Mouse (Mus musculus) spleen, adult 2 months (tissue): ENCODE data around the gene Ubtf. TPM values are rescaled to one million over a fixed set of nuclear protein-coding genes. Genes with fewer than 3 reads are reported as not detected.

ENCODE experiments used
- DNase-seq, 2 experiments: peaks; one replicate each; pipeline versions ENCODE4 v3.0.0 to v3.0.0-alpha.2; 2012 to 2021; ENCODE audit warnings: low spot score in 2 of 2, low read depth in 1 of 2
- H3K27ac ChIP-seq: fragments of 200-500 bp; 2 replicates; pipeline ENCODE4 v1.5.1; 2012; ENCODE audit warnings: low read length, inconsistent platforms; ENCODE audit not compliant: insufficient read depth
- H3K27me3 ChIP-seq: fragments of 200-500 bp; 2 replicates; pipeline ENCODE4 v1.6.1; 2012; ENCODE audit warnings: mild to moderate bottlenecking, moderate library complexity, low read length, inconsistent platforms; ENCODE audit not compliant: control insufficient read depth, insufficient read depth
- H3K36me3 ChIP-seq: fragments of 200-500 bp; 2 replicates; pipeline ENCODE4 v1.6.1; 2012; ENCODE audit warnings: mild to moderate bottlenecking, low read length, inconsistent platforms; ENCODE audit not compliant: control insufficient read depth, insufficient read depth
- H3K4me1 ChIP-seq: fragments of 200-500 bp; 2 replicates; pipeline ENCODE4 v1.6.1; 2011; ENCODE audit warnings: inconsistent platforms; ENCODE audit not compliant: control insufficient read depth, insufficient read depth, insufficient read length
- H3K4me3 ChIP-seq: fragments of 200-500 bp; 2 replicates; pipeline ENCODE4 v1.5.1; 2011; ENCODE audit warnings: mild to moderate bottlenecking, inconsistent platforms; ENCODE audit not compliant: insufficient read depth, insufficient read length; ENCODE audit errors: extremely low read depth
- CTCF ChIP-seq: fragments of 200-500 bp; IDR thresholded peaks from 2 replicates; pipeline ENCODE4 v1.5.1; 2011; ENCODE audit warnings: mild to moderate bottlenecking, inconsistent platforms; ENCODE audit not compliant: insufficient read depth, insufficient read length, insufficient replicate concordance; ENCODE audit errors: extremely low read depth
- POLR2A ChIP-seq: fragments of 200-500 bp; IDR thresholded peaks from 2 replicates; pipeline ENCODE4 v1.6.1; 2011; ENCODE audit warnings: low read depth, low read length, inconsistent platforms
- WGBS: fragments of 180-500 bp; shearing (Covaris S2); methylation state at CpG from one replicate; pipeline ENCODE4 v1.1.7; 2018; 5-methylcytosine and 5-hydroxymethylcytosine counted together
- polyA plus RNA-seq: library from polyadenylated mRNA; depleted of rRNA; stranded (reverse); fragments of >200 nt; gene quantifications from 2 replicates; pipeline ENCODE4 v1.2.3, GENCODE M21; 2012

Ubtf gene
- polyA plus RNA-seq, 1 experiment = 29.9 TPM

DNA sequence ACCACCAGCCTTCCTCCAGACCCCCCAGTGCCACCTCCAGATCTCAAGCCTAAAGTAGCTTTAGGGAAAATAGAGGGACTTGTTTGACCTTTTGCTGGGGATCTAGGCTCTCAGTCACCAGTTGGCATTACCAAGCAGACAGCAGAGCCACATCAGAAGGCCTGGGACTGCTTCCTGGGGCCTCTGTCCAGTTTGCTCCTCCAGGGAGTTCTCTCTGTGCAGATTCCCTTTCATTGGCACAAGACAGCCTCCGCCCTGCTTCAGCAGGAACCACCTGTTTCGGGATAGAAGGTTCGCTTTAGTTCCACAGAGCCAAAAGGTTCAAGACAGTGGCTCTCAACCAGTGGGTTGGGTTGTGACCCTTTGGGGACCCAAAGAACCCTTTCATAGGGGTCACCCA, 39.9 kb downstream of the Ubtf start:
- Histone ChIP-seq H3K4me3 (no peak overlapping the region), H3K27me3 (no peaks in the 10 kb centered on the region), H3K27ac (no peak overlapping the region), H3K36me3 (no peaks in the 10 kb centered on the region), H3K4me1 (peaks cover 4% of the 10 kb centered on the region; the same call in 1 of the 2 replicates)
- TF ChIP-seq CTCF (no peak), POLR2A (no peak)
- WGBS = 93% methylated on average over 3 of the region's 3 CpGs
- no peak for DNase-seq

DNA sequence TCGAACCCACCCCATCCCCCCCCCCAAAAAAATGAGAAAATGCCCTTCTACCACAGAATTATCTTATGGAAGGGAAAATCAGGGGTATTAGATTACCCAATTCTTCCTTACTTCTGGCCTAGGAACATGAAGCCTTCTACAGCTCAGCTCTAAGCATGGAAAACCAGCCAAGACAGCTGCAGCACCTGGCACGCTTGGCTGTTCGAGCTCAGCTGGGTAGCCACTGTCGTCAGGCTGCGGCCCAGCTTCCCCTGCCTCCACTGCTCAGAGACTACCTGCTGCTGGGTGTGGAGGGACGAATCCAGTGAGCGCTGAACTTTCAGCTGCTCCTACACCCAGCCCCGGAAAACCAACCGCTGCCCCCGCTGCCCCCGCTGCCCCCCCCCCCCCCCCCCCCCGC, 41.8 kb downstream of the Ubtf start:
- 78% methylated on average over 12 of the region's 12 CpGs for WGBS
- no peak for DNase-seq
- no peak overlapping the region for H3K4me3 ChIP-seq
- TF ChIP-seq CTCF (no peak), POLR2A (no peak)
- H3K27me3 ChIP-seq = no peaks in the 10 kb centered on the region
- peaks cover 4% of the 10 kb centered on the region; the same call in 1 of the 2 replicates for H3K4me1 ChIP-seq
- H3K27ac ChIP-seq = no peak overlapping the region
- no peaks in the 10 kb centered on the region for H3K36me3 ChIP-seq

DNA sequence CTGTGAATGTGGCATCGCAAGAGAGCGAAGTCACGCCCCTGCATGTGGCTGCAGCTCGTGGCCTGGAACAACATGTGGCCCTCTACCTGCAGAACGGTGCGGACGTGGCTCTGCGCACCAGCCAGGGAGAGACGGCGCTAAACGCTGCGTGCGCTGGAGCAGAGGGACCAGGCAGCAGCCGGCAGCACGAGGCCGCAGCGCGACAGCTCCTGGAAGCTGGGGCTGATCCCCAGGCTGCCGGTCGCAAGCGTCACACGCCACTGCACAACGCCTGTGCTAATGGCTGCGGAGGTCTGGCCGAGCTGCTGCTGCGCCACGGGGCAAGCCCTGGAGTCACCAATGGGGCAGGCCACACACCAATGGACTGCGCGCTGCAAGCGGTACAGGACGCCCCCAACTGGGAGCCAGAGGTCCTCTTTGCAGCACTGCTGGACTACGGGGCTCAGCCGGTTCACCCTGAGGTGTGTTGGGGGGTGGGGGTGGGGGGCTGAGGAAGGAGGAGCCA, 43.1 kb downstream of the Ubtf start:
- peak overlapping the region; percentile 7; the same call in 1 of the 2 replicates for H3K4me3 ChIP-seq
- no peaks in the 10 kb centered on the region for H3K36me3 ChIP-seq
- peaks cover 4% of the 10 kb centered on the region; the same call in 1 of the 2 replicates for H3K4me1 ChIP-seq
- no peaks in the 10 kb centered on the region for H3K27me3 ChIP-seq
- TF ChIP-seq POLR2A = no peak
- no peak for TF ChIP-seq CTCF
- no peak for DNase-seq
- 2% methylated on average over 33 of the region's 33 CpGs for WGBS
- no peak overlapping the region for H3K27ac ChIP-seq

DNA sequence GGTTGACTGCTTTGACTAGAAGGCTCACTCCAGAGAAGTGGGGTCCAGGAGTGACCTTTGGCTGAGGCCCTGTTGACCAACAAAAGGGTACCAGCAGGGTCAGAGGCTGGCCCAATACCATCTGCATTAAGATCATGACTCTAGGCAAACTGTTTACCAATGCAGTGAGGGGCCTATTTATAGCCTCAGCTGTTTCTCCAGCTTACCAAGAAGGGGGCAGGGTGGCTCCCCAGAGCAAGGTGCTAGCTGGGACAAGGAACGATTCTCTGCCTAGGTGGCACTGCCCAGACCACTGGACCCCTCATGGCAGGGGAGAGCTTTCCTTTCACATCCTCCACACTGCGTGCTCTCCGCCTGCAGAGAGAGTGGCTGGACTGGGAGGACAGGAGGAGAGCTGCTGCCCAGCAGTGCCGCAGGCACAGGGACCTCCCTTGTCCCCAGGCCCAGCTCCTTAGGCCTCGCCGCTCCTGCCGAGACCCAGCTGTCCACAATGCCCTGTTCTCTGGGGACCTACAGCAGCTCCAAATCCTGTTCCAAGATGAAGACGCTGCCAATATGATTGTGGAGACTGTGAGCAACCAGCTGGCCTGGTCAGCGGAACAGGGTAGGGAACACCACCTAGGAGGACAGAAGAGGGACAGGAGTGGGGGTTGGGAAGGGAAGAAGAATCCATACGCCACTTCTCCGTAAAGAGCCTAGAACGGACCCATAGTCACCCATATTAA, 50.9 kb downstream of the Ubtf start, which contains the start of gene Asb16:
Asb16 (plus strand) TSS at position 224 of the 725 bp plus-strand sequence.
- WGBS = 89% methylated on average over 12 of the region's 12 CpGs
- Histone ChIP-seq H3K27me3 (no peaks in the 10 kb centered on the region), H3K4me3 (no peak within 1 kb of the TSS), H3K27ac (no peak within 1 kb of the TSS), H3K36me3 (no peaks in the 10 kb centered on the region), H3K4me1 (no peaks in the 10 kb centered on the region)
- TF ChIP-seq POLR2A (no peak), CTCF (no peak)
- no peak for DNase-seq

DNA sequence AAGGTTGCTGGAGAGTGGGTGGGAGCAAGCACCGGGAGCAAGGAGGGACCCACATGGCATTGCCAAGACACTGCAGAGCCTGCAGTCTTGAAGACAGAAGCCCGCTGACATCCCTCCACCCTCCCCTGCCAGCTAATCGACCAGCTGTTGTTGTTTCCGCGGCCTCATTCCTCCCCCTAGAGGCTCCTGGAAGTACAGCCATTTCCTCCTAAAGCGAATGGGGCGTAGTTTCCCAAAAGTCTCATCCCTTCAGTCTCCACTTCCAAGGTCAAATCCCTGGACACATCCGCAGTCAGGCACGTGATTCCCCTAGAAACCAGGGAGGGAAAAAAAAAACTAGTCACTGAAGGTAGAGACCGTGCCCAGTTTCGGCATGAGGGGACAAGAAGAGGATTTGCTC, 52.1 kb downstream of the Ubtf start:
- peak in 1 of 2 experiments; percentile 39 for DNase-seq
- Histone ChIP-seq H3K4me3 (no peak overlapping the region), H3K27me3 (no peaks in the 10 kb centered on the region), H3K27ac (no peak overlapping the region), H3K36me3 (no peaks in the 10 kb centered on the region), H3K4me1 (no peaks in the 10 kb centered on the region)
- no peak for TF ChIP-seq POLR2A
- peak; percentile 62; the same call in 1 of the 2 replicates for TF ChIP-seq CTCF
- WGBS = 11% methylated on average over 11 of the region's 11 CpGs

DNA sequence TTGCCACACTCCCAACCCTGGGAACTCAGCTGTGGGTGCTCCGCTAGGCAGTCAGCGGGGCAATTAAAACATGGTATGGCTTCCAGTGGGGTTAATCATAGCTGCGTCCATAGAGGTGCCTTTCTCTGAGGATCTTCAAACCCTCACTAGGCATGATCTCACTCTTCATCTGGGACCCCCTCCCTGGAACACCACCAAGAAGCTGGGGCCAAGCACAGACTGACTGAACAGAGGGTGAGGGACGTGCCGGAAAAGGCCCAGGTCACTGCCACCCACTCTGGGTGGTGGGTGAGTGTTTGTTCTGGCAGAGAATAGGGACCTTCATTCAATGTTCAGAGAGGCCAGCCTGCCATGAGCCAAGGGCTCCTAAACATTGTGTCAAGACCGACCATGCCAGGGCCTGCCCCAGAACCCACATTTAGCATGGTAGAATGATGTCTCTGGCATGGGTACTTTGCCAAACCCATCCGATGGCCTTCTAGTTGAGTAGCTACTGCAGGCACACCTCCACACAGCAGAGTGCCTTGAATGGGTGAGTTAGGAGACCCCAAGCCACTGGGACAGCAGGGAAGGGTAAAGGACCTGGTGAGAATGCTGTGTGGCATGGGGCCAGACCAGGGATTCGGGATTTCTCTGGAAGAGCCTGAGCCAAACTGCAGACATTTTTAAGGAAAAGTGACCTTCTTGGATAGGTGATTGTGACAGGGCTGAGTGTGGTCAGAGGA, 52.7 kb downstream of the Ubtf start:
- no peaks in the 10 kb centered on the region for H3K4me1 ChIP-seq
- no peak overlapping the region for H3K4me3 ChIP-seq
- TF ChIP-seq POLR2A = no peak
- TF ChIP-seq CTCF = no peak
- H3K36me3 ChIP-seq = no peaks in the 10 kb centered on the region
- DNase-seq = no peak
- H3K27me3 ChIP-seq = no peaks in the 10 kb centered on the region
- H3K27ac ChIP-seq = no peak overlapping the region
- WGBS = 93% methylated on average over 8 of the region's 8 CpGs
